Mouse (Mus musculus) heart, postnatal 10 days (tissue): ENCODE results near the gene Adat2. TPM values are rescaled to one million over a fixed set of nuclear protein-coding genes. Genes with fewer than 3 reads are reported as not detected.

Experiments used
- DNase-seq, 2 experiments: peaks; one replicate each; pipeline ENCODE4 v3.0.0; 2021
- intact Hi-C: fragments of 180-260 bp; cut with DNase I; formaldehyde crosslinking; loops from one replicate; pipeline ENCODE4 v1.15.1; 2025
- total RNA-seq, 2 experiments: library from RNA; stranded (reverse); gene quantifications; 2 replicates each; pipeline ENCODE4 v1.2.3; 2021

Adat2 gene
- total RNA-seq, 2 experiments from 2014 or later, result 4.2 to 4.4 TPM

- intact Hi-C loops, result no loop called here
- no peak for DNase-seq
These were observed 39.5 kb downstream of the Adat2 start for GRCm38 (mm10) chr10:13592196-13592595.

GRCm38 (mm10) chr10:13593529-13593928 lies 40.8 kb downstream of the Adat2 start:
- intact Hi-C loops, result no loop called here
- no peak for DNase-seq

- intact Hi-C loops, result no loop called here
- peak; percentile 38 to 42 for DNase-seq
These were observed 43.4 kb downstream of the Adat2 start for GRCm38 (mm10) chr10:13596073-13596472.

GRCm38 (mm10) chr10:13596866-13597265 lies 44.2 kb downstream of the Adat2 start:
- DNase-seq, result no peak

GRCm38 (mm10) chr10:13597491-13597890 lies 44.8 kb downstream of the Adat2 start:
- intact Hi-C loops, result no loop called here
- no peak for DNase-seq

More at GRCm38 (mm10) chr10:13596866-13597265, 44.2 kb downstream of the Adat2 start:
- intact Hi-C loops, result no loop called here

GRCm38 (mm10) chr10:13600926-13601325 lies 48.2 kb downstream of the Adat2 start:
- intact Hi-C loops, result no loop called here
- no peak for DNase-seq

Other genes starting within 250 kb of the Adat2 start
- gene Phactr2, start 78.5 kb upstream of the Adat2 start, total RNA-seq, result 10 to 100 TPM; 57.3 to 63.5 TPM
- 100 to 1,000 TPM; 308 to 362 TPM for gene Fuca2, start 53.4 kb upstream of the Adat2 start, total RNA-seq
- gene Pex3, start 248 bp downstream of the Adat2 start, total RNA-seq, result 10 to 100 TPM; 24.2 to 27.2 TPM